Comparison of ENCODE assay signal across 12 mouse cellular contexts in the genomic region with DNA sequence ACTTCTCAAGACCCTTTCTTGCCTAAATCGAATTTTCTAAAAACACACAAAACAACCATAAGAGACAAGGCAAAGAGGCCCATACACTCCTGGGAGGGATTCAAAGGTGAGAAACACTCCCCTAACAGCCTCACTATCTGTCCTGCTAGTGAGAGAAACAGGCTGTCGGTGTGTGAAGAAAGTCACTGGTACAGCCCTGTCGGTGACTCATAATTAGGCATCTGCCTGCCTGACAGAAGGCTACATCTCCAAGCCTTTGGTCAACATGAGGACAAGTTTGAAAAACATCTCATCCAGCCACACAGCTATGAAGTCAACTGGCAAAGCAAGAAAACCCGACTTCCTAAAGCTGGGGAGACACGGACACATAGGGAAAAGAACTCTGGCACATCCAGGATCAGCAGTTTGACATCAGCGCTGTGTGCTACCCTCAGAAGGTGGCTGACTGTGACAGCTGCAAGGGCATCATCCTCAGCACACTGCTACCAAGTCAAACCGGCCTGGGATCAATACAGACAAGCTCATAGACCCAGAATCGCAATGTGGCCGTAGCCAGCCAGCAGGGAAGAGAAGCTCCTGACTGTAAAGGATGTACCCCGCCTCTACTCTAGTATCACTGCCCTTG. TPM values are rescaled to one million over a fixed set of nuclear protein-coding genes. Genes with fewer than 3 reads are reported as not detected.
DNase-seq lines count a peak whose midpoint lies in the region; ATAC-seq and TF ChIP-seq lines count a peak whose summit lies in the region.
"Had no signal": no experiment of that assay in that cellular context is flagged by ENCODE, and none has a peak within 500 bp of the region (broad histone marks: within the 10 kb centered on the region; RNA-seq: fewer than 3 reads in every experiment).

No protein-coding gene starts in this region.

- H3K4me1 ChIP-seq in testis, adult 2 months (ENCODE audit: control insufficient read depth, insufficient read depth, low read length): no peaks in the 10 kb centered on the region; the same call in 1 of the 2 replicates
- H3K4me1 ChIP-seq in intestine, embryonic 15.5 days (replicated peaks): peaks cover 61% of the 10 kb centered on the region
- H3K4me1 ChIP-seq in midbrain, postnatal 0 days (ENCODE audit: insufficient read depth, low read length): peaks cover 2% of the 10 kb centered on the region; the same call in 1 of the 2 replicates

- 0 out of 2 replicates have a peak overlapping the region, but pooled peaks have one; percentile 1 for H3K4me2 ChIP-seq in intestine, embryonic 15.5 days (replicated peaks)
- H3K4me2 ChIP-seq in midbrain, postnatal 0 days (ENCODE audit: low read depth, low read length, poor library complexity, severe bottlenecking): no peak overlapping the region

- TF ChIP-seq POLR2A in testis, adult 2 months (IDR thresholded peaks at IDR 0.05; ENCODE audit: control insufficient read depth, low read depth, low read length): no peak

- no peak for ATAC-seq in intestine, embryonic 15.5 days
- ATAC-seq in midbrain, postnatal 0 days (ENCODE audit: low FRiP score): no peak

- 40% methylated on average over 10 of the region's 10 CpGs for WGBS in intestine, embryonic 15.5 days
- 84% methylated on average over 10 of the region's 10 CpGs for WGBS in midbrain, postnatal 0 days

- no peaks in the 10 kb centered on the region for H3K27me3 ChIP-seq in testis, adult 2 months (ENCODE audit: control insufficient read depth, insufficient read depth, low read length)
- no peaks in the 10 kb centered on the region for H3K27me3 ChIP-seq in intestine, embryonic 15.5 days (replicated peaks)
- no peaks in the 10 kb centered on the region for H3K27me3 ChIP-seq in midbrain, postnatal 0 days (ENCODE audit: insufficient read depth, low read length)

- H3K4me3 ChIP-seq in testis, adult 2 months (ENCODE audit: control insufficient read depth, low read depth, low read length): no peak overlapping the region
- H3K4me3 ChIP-seq in intestine, embryonic 15.5 days (replicated peaks): no peak overlapping the region
- no peak overlapping the region for H3K4me3 ChIP-seq in midbrain, postnatal 0 days (ENCODE audit: low read depth, low read length)

- intact Hi-C loops in heart, postnatal 36 days (cut with DNase I): no loop called here

- H3K9me3 ChIP-seq in intestine, embryonic 15.5 days: no peaks in the 10 kb centered on the region
- no peaks in the 10 kb centered on the region for H3K9me3 ChIP-seq in midbrain, postnatal 0 days (ENCODE audit: low read length)

- H3K27ac ChIP-seq in testis, adult 2 months (ENCODE audit: control insufficient read depth, insufficient read depth, low read depth, low read length): peak overlapping the region; percentile 43; the same call in 1 of the 2 replicates
- peak overlapping the region; percentile 75 for H3K27ac ChIP-seq in intestine, embryonic 15.5 days
- H3K27ac ChIP-seq in midbrain, postnatal 0 days (ENCODE audit: low read depth, low read length): no peak overlapping the region

- no peak overlapping the region for H3K9ac ChIP-seq in intestine, embryonic 15.5 days
- H3K9ac ChIP-seq in midbrain, postnatal 0 days (replicated peaks; ENCODE audit: low read length, poor library complexity, severe bottlenecking): no peak overlapping the region

- peak; percentile 50 to 65 for DNase-seq in heart, adult 18-20 months
- no peak for DNase-seq in heart, postnatal 36 days
- DNase-seq in testis, postnatal 14 days (ENCODE audit: low spot score): no peak
- no peak for DNase-seq in layer of hippocampus, postnatal 10 days (ENCODE audit: low spot score in 2 of 2)
- DNase-seq in midbrain, postnatal 0 days (ENCODE audit: low spot score): no peak
- DNase-seq in cerebellum, postnatal 4 days (ENCODE audit: low spot score in 2 of 2): no peak
- DNase-seq: cerebellum, postnatal 10 days; gastrocnemius, postnatal 14 days; kidney, adult 8-10 months; midbrain, embryonic 14.5 days had no signal

- H3K36me3 ChIP-seq in testis, adult 2 months (ENCODE audit: control insufficient read depth, insufficient read depth, low read length): no peaks in the 10 kb centered on the region
- no peaks in the 10 kb centered on the region for H3K36me3 ChIP-seq in intestine, embryonic 15.5 days
- no peaks in the 10 kb centered on the region for H3K36me3 ChIP-seq in midbrain, postnatal 0 days (ENCODE audit: insufficient read depth, low read length)

- TF ChIP-seq CTCF in testis, adult 2 months (IDR thresholded peaks at IDR 0.05; ENCODE audit: control insufficient read depth, insufficient read depth, insufficient replicate concordance, low read depth, low read length): no peak
- no peak for TF ChIP-seq CTCF in midbrain, postnatal 0 days (IDR thresholded peaks at IDR 0.05)

RNA-seq across cellular contexts. Expression of gene Arhgap10, which starts 30.1 kb away (rescaled TPM):
- total RNA-seq in heart, adult 18-20 months (2021): 10 to 100 TPM; 49.3 to 51.0 TPM
- 10 to 100 TPM; 56.4 to 61.9 TPM for total RNA-seq in heart, postnatal 36 days (2021)
- 7.2 and 7.5 TPM in 2 replicates for polyA plus RNA-seq in testis, adult 2 months (2012; rRNA removed)
- polyA plus RNA-seq in intestine, embryonic 15.5 days (2015; fragmentation: Nextera tagmentation; extraction: Ambion mirVana): 25.8 and 30.9 TPM in 2 replicates
- 1 to 10 TPM; 8.0 to 8.8 TPM for total RNA-seq in layer of hippocampus, postnatal 10 days (2021)
- 4.4 and 5.4 TPM in 2 replicates for total RNA-seq in midbrain, postnatal 0 days (2014; rRNA removed)
- 2.3 TPM in 2 replicates for polyA plus RNA-seq in midbrain, postnatal 0 days (2015; fragmentation: Nextera tagmentation; extraction: Ambion mirVana)

Comparison
In these comparisons a context has a peak if more than half of its experiments do, and no peak if none do; other contexts are left out.
1. DNase-seq: peak in heart, adult 18-20 months (2 of 2); none in heart, postnatal 36 days (0 of 2), testis, postnatal 14 days (single experiment), layer of hippocampus, postnatal 10 days (0 of 2), midbrain, postnatal 0 days (single experiment) and cerebellum, postnatal 4 days (0 of 2).